Mouse (Mus musculus): ENCODE measurements around the gene Tmprss13.

Tmprss13 gene

DNA sequence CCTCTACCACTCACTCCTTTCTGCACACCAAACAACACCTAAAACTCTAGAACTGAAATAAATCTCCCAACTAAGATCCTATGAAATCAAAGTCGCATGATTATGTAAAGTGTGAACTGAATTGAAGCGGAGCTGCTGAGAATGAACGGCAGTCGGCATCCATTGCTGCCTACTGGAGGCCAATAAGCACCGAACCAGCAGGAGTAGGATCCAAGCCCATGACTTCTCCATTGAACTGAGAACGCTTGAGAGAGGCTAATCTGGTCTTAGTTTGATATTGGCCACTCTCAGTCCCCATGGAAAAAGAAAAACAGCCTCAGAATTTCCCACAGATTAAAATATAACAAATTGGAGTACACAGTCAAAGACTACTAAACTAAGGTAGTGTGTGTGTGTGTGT lies 65.0 kb downstream of the Tmprss13 start:
- DNase-seq, result no peak

DNA sequence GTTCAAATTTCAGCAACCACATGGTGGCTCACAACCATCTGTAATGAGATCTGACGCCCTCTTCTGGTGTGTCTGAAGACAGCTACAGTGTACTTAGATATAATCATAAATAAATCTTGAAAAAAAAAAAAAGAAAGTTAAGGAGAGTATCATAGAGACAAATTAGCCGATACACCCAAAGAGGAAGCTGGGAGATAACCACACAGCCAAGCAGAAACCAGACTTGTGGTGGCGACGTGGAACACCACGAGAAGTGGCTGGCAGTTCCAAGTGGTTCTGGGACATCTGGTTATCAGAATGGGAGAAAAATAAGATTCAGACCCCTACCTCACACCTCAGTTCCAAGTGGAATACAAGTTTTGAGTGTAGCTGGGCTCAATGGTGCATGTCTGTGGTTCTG lies 67.8 kb downstream of the Tmprss13 start:
- no peak for DNase-seq

DNA sequence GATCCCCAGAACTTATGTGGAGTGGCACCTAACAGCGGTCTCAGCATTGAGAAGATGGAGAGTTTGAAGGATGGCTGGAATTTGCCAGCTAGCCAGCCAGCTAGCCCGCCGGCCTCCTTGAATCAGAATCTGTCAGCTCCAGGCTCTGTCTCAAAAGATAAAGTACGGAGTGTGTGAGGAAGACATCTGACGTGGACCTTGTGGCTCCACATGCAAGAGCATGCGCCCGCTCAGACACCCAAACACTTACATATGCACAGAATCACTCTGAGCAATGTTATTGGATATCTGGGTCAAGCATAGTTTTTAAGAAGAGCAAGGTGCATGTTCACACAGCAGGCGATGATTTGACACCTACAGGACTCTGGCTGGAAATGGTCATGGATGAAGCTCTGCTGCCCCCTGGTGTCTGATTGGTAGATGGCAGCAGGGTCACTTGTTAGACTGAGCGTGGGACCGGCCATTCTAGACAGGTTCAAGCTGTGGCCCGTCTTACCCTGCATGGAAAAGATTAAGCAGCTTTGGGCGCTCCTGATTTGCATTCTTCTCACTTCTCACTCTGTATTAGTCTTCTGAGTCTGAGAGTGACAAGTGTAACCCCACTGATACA lies 69.6 kb downstream of the Tmprss13 start:
- peak; percentile 87 to 94 for DNase-seq

DNA sequence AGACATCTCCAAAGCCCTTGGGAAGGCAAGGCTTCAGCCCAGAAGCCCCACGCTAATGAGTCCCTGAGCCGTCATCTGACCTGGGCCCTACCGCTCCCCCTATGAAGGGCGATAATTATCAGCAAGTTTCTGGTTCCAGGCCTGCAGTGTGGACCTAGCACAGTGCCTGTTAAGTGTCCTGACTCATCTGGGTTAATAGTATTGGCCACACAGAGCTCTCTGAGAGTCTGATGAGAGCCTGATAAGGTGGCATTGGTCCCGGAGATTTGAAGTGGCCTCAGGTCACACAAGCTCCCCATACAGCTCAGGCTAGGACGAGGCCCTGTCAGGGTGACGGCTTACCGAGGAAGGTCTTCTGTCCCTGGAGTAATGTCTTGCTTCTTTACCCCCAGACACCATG lies 70.7 kb downstream of the Tmprss13 start:
- peak in 1 of 2 experiments; percentile 34 for DNase-seq

DNA sequence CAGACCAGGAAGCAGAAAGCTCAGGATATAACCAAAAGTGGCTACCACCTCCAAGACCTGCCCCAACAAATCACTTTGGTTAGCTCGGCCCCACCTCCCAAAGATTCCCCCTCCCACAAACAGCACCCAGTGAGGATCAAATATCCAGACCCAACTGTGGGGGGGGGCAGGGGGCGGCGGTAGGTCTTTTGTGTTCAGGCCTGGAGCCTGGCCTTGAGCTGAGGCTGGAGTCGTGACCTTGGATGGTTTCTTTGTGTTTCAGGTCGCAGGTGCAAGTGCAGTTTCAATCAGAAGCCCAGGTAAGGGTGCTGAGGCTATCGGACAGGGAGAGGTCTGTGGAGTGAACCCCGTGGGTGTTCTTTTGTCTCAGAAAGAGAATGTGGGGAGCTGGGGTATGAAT lies 72.4 kb downstream of the Tmprss13 start:
- no peak for DNase-seq

DNA sequence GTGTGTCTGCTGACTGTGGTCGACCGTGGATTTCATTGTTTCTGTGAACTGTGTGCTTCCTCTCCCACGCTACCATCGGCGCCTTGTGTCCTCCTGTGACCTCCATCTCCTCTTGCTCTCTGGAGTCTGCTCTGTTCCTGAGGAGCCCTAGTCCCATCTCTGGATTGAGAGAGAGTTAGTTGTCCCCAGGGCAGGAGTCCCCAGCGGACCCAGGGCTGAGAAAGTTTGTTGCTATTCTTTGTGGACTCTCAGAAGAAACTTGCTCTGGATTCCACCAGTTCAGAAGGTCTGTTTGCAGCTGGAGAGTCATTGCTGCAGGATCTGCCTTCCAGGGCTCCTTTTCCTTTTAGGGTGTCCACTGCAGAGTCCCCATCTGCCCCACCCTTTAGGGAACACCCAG lies 76.3 kb downstream of the Tmprss13 start:
- DNase-seq, result no peak

DNA sequence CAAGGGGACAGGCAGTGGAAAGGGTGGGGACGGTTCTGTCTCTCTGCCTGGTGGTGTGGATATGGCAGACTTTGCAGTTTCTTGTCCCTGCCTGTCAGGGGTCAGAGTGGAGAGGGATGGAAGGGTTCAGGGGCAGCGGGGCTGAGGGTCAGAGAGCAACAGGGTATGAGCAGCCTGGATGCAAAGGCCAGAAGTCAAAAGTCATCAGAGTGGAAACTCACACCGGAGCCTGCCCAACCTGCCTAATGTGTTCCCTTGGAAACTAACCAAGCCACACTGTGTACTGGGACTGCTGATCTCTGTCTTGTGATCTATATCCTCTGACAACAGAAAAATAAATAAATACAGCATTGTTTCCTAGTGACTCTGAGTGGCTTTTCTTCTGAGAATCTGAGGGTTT lies 76.9 kb downstream of the Tmprss13 start:
- DNase-seq, result peak in 1 of 2 experiments; percentile 80

Measured in kidney, postnatal 25 days (tissue).